Mouse (Mus musculus) cerebellum, adult 2 months (tissue): ENCODE data around the gene Clmp.

ENCODE experiments used
- CTCF ChIP-seq: fragments of 200-500 bp; IDR thresholded peaks from 2 replicates; pipeline ENCODE4 v1.5.1; 2011; ENCODE audit warnings: low read depth, mild to moderate bottlenecking, control low read depth, low read length, moderate library complexity, borderline replicate concordance; ENCODE audit not compliant: insufficient read depth
- POLR2A ChIP-seq: fragments of 200-500 bp; IDR thresholded peaks from 2 replicates; pipeline ENCODE4 v1.6.1; 2011; ENCODE audit warnings: low read length, control low read depth, borderline replicate concordance; ENCODE audit not compliant: insufficient read depth

DNA sequence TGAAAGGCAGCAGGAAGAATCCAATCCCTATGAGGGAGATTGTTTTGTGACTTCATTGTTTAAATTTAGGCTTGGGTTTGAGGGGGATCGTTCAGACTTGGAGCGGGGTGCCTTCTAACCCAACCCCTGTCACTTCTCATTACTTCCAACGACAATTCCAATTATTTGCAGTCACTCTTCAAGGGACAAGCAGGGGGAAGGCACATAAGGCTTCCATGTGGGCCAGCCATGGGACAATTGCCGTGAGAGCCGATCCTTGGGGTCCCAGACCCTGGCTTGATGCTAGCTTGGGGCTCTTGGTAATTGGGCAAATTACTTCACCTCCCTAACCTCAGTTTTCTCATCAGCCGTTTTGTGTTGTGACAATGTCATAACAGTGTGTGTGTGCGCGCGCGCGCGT, 8.5 kb downstream of the Clmp start:
- TF ChIP-seq POLR2A (no peak), CTCF (no peak)
